Mouse (Mus musculus) olfactory bulb, adult 2 months (tissue): Measurements from ENCODE around the gene Ints5. TPM values are rescaled to one million over a fixed set of nuclear protein-coding genes. Genes with fewer than 3 reads are reported as not detected.

Experiments
- H3K27ac ChIP-seq: fragments of 200-500 bp; 2 replicates; pipeline ENCODE4 v1.5.1; 2012; ENCODE audit warnings: low read depth, low read length; ENCODE audit not compliant: insufficient read depth
- H3K4me1 ChIP-seq: fragments of 200-500 bp; 2 replicates; pipeline ENCODE4 v1.6.1; 2012; ENCODE audit warnings: low read length; ENCODE audit not compliant: control insufficient read depth, insufficient read depth
- H3K4me3 ChIP-seq: fragments of 200-500 bp; 2 replicates; pipeline ENCODE4 v1.5.1; 2012; ENCODE audit warnings: mild to moderate bottlenecking, low read depth, low read length, moderate library complexity; ENCODE audit not compliant: insufficient read depth
- CTCF ChIP-seq: fragments of 200-500 bp; IDR thresholded peaks from 2 replicates; pipeline ENCODE4 v1.5.1; 2012; ENCODE audit warnings: low read depth, mild to moderate bottlenecking, low read length, moderate library complexity; ENCODE audit not compliant: insufficient read depth
- POLR2A ChIP-seq: fragments of 200-500 bp; IDR thresholded peaks from 2 replicates; pipeline ENCODE4 v1.6.1; 2012; ENCODE audit warnings: mild to moderate bottlenecking, low read depth, low read length, moderate library complexity; ENCODE audit not compliant: insufficient read depth
- WGBS: fragments of 180-500 bp; shearing (Covaris S2); methylation state at CpG from one replicate; pipeline ENCODE4 v1.1.7; 2018; 5-methylcytosine and 5-hydroxymethylcytosine counted together
- polyA plus RNA-seq: library from polyadenylated mRNA; stranded (reverse); fragments of >200 nt; gene quantifications from 2 replicates; pipeline ENCODE4 v1.2.4, GENCODE M21; 2012; ENCODE audit warnings: low replicate concordance; ENCODE audit not compliant: missing spikeins, insufficient read depth, insufficient read length

Gene Ints5
- polyA plus RNA-seq, 1 experiment = not detected

DNA sequence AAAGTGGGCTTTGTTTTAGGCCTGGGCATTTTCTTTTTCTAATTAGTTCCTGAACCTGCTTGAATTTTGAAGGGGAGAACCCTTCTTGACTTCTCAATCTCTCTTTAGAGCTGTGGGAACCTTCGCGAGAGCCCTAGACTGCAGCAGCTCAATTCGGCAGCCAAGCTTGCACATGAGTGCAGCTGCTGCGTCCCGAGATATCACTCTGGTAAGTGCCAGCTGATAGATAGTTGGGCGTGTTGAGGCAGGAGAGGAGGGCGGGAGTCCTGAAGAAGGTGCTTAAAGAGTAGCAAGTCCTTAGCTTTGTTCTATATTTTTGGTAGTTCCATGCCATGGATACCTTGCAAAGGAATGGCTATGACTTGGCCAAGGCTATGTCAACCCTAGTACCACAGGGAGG lies 54.1 kb downstream of the Ints5 start:
- Histone ChIP-seq H3K4me1 (peaks cover 7% of the 10 kb centered on the region), H3K4me3 (no peak overlapping the region), H3K27ac (no peak overlapping the region)
- 92% methylated on average over 7 of the region's 7 CpGs for WGBS
- TF ChIP-seq CTCF = no peak
- no peak for TF ChIP-seq POLR2A

Other genes with a start within 250 kb of the Ints5 start
- gene Chrm1, start 229.2 kb upstream of the Ints5 start, polyA plus RNA-seq = not detected in 2 replicates
- not detected in 2 replicates for gene Slc3a2, start 169.6 kb upstream of the Ints5 start, polyA plus RNA-seq
- not detected in 2 replicates for gene Wdr74, start 157.2 kb upstream of the Ints5 start, polyA plus RNA-seq
- not detected in 2 replicates for gene 1700092M07Rik, start 152.3 kb upstream of the Ints5 start, polyA plus RNA-seq
- 609 TPM in 1 of 2 replicates, not detected in the other for gene Stx5a, start 151.6 kb upstream of the Ints5 start, polyA plus RNA-seq
- gene Nxf1, start 135.9 kb upstream of the Ints5 start, polyA plus RNA-seq = not detected in 2 replicates
- gene Tmem223, start 122.0 kb upstream of the Ints5 start, polyA plus RNA-seq = not detected in 2 replicates
- not detected in 2 replicates for gene Tmem179b, start 118.5 kb upstream of the Ints5 start, polyA plus RNA-seq
- not detected in 2 replicates for gene Taf6l, start 106.6 kb upstream of the Ints5 start, polyA plus RNA-seq
- not detected in 2 replicates for gene Polr2g, start 94.4 kb upstream of the Ints5 start, polyA plus RNA-seq
- not detected in 2 replicates for gene Zbtb3, start 90.5 kb upstream of the Ints5 start, polyA plus RNA-seq
- not detected in 2 replicates for gene Ttc9c, start 73.7 kb upstream of the Ints5 start, polyA plus RNA-seq
- gene Hnrnpul2, start 73.0 kb upstream of the Ints5 start, polyA plus RNA-seq = 134 and 194 TPM in 2 replicates
- gene AC129217.1, start 63.2 kb upstream of the Ints5 start, polyA plus RNA-seq = not detected in 2 replicates
- gene Bscl2, start 55.5 kb upstream of the Ints5 start, polyA plus RNA-seq = not detected in 2 replicates
- not detected in 2 replicates for gene Gng3, start 53.8 kb upstream of the Ints5 start, polyA plus RNA-seq
- gene Lrrn4cl, start 42.2 kb upstream of the Ints5 start, polyA plus RNA-seq = not detected in 2 replicates
- 403 TPM in 1 of 2 replicates, not detected in the other for gene Ubxn1, start 21.5 kb upstream of the Ints5 start, polyA plus RNA-seq
- not detected in 2 replicates for gene Uqcc3, start 12.1 kb upstream of the Ints5 start, polyA plus RNA-seq
- not detected in 2 replicates for gene Lbhd1, start 9.3 kb upstream of the Ints5 start, polyA plus RNA-seq
- not detected in 2 replicates for gene Gm49403, start 9.1 kb upstream of the Ints5 start, polyA plus RNA-seq
- gene 1810009A15Rik, start 4.2 kb upstream of the Ints5 start, polyA plus RNA-seq = not detected in 2 replicates
- not detected in 2 replicates for gene Gm49416, start 4.1 kb upstream of the Ints5 start, polyA plus RNA-seq
- gene Ganab, start 5.1 kb downstream of the Ints5 start, polyA plus RNA-seq = not detected in 2 replicates
- gene B3gat3, start 27.4 kb downstream of the Ints5 start, polyA plus RNA-seq = not detected in 2 replicates
- not detected in 2 replicates for gene Rom1, start 36.4 kb downstream of the Ints5 start, polyA plus RNA-seq
- gene Eml3, start 36.5 kb downstream of the Ints5 start, polyA plus RNA-seq = not detected in 2 replicates
- not detected in 2 replicates for gene Mta2, start 48.9 kb downstream of the Ints5 start, polyA plus RNA-seq
- not detected in 2 replicates for gene Tut1, start 60.8 kb downstream of the Ints5 start, polyA plus RNA-seq
- 678 TPM in 1 of 2 replicates, not detected in the other for gene Eef1g, start 74.0 kb downstream of the Ints5 start, polyA plus RNA-seq
- not detected in 2 replicates for gene Ahnak, start 96.3 kb downstream of the Ints5 start, polyA plus RNA-seq
- gene Scgb1a1, start 195.0 kb downstream of the Ints5 start, polyA plus RNA-seq = not detected in 2 replicates
- gene Asrgl1, start 242.6 kb downstream of the Ints5 start, polyA plus RNA-seq = 72.4 TPM in 1 of 2 replicates, not detected in the other